Mouse (Mus musculus): Measurements from ENCODE around the gene Psma6. TPM values are rescaled to one million over a fixed set of nuclear protein-coding genes. Genes with fewer than 3 reads are reported as not detected.
A peak's percentile ranks its signal among the peaks of the same experiment; 100 is the strongest.

Psma6 gene
- polyA plus RNA-seq, 1 experiment: 119 TPM

DNA sequence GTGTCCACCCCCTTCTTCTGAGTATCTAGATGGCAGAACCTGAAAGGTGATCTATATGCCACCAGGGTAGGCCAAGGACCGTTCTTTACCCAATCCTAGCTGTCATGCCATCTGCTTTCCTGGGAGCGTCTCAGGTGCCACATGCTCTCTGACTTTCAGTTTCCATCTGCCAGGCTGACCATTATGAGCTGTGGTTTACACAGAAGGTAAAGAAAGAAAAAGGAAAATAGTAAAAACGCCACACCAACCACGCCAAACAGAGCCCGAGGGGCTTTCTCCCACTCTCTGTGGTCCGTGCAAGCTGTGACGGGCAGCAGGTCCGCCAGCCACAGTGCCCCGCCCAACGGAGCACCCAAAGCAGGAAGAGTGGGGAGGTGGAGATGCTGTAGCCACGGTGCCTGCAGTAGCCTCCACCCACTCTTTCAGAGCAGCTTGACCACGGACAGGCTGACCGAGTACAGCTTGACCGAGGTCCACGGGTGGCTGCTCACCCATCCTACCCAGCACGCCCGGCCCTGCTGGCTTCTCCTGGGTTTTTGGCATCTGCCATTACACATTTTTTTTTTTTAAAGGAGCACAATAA, 81.5 kb downstream of the Psma6 start:
- TF ChIP-seq POLR2A (IDR thresholded peaks at IDR 0.05; ENCODE audit: borderline replicate concordance, control insufficient read depth, low read depth, low read length): peak; percentile 75; the same call in 1 of the 2 replicates
- no peak for TF ChIP-seq CTCF (IDR thresholded peaks at IDR 0.05; ENCODE audit: control insufficient read depth, insufficient read depth, low read length)
- Histone ChIP-seq H3K27ac (ENCODE audit: control insufficient read depth, insufficient read depth, low read depth, low read length, poor library complexity) (peak overlapping the region; percentile 72), H3K4me1 (ENCODE audit: control insufficient read depth, insufficient read depth, low read length) (peaks cover 13% of the 10 kb centered on the region), H3K4me3 (replicated peaks; ENCODE audit: control insufficient read depth, low read depth, low read length) (peak overlapping the region; percentile 68)
- 11% methylated on average over 17 of the region's 17 CpGs for WGBS

DNA sequence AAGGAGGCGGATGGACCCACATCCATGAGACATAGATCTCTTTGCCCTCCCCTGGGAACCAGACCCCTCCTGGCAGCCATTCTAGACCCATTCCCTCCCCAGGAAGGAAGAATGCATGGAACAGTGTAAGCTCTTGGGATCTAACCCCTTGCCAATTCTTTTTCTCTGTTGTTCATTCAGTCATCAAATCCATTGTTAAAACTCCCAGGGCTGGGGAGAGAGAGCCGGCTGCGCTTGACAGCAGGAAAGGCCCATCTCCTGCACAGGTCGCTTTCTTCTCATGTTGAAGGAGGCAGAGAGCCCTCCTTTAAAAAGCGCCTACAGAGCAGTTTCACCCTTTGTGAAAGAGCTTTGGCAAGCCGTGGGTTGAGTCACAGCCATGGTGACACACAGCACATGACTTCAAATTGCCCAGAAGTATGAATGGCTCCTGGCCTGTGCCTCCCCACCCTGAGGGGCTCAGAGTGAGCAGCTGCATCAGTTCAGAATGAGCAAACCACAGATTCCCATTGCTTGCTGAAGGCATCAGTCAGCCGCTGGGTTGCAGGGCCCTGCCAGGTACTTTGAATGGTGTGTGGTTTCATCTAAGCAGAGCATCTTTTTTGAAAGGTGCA, 82.2 kb downstream of the Psma6 start:
- TF ChIP-seq POLR2A (IDR thresholded peaks at IDR 0.05; ENCODE audit: borderline replicate concordance, control insufficient read depth, low read depth, low read length): no peak
- TF ChIP-seq CTCF (IDR thresholded peaks at IDR 0.05; ENCODE audit: control insufficient read depth, insufficient read depth, low read length): no peak
- Histone ChIP-seq H3K4me1 (ENCODE audit: control insufficient read depth, insufficient read depth, low read length) (peaks cover 13% of the 10 kb centered on the region), H3K27ac (ENCODE audit: control insufficient read depth, insufficient read depth, low read depth, low read length, poor library complexity) (peak overlapping the region; percentile 72), H3K4me3 (replicated peaks; ENCODE audit: control insufficient read depth, low read depth, low read length) (no peak overlapping the region)
- 52% methylated on average over 7 of the region's 7 CpGs for WGBS

DNA sequence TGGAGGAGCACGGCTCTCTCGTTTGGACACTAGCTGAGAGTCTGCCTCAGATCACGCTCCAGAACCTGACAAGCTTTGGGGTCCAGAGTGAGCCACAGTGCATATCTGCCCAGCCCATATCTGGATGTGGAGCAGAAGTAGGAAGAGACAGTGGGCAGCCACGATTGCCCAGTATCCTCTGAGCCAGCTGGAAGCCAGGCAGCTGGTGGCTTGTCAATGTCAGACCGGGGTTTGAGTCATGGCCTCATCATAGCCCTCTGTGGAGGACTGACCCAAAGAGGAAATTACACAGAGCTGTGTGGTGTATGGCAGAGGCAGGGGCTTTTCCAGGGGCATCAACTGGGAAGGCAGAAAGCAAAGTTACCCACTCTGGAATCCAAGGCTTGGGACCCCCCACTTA, 82.8 kb downstream of the Psma6 start:
- Histone ChIP-seq H3K27ac (ENCODE audit: control insufficient read depth, insufficient read depth, low read depth, low read length, poor library complexity) (peak overlapping the region; percentile 72), H3K4me1 (ENCODE audit: control insufficient read depth, insufficient read depth, low read length) (peaks cover 13% of the 10 kb centered on the region), H3K4me3 (replicated peaks; ENCODE audit: control insufficient read depth, low read depth, low read length) (no peak overlapping the region)
- WGBS: 38% methylated on average over 5 of the region's 5 CpGs
- TF ChIP-seq POLR2A (IDR thresholded peaks at IDR 0.05; ENCODE audit: borderline replicate concordance, control insufficient read depth, low read depth, low read length) (no peak), CTCF (IDR thresholded peaks at IDR 0.05; ENCODE audit: control insufficient read depth, insufficient read depth, low read length) (no peak)

DNA sequence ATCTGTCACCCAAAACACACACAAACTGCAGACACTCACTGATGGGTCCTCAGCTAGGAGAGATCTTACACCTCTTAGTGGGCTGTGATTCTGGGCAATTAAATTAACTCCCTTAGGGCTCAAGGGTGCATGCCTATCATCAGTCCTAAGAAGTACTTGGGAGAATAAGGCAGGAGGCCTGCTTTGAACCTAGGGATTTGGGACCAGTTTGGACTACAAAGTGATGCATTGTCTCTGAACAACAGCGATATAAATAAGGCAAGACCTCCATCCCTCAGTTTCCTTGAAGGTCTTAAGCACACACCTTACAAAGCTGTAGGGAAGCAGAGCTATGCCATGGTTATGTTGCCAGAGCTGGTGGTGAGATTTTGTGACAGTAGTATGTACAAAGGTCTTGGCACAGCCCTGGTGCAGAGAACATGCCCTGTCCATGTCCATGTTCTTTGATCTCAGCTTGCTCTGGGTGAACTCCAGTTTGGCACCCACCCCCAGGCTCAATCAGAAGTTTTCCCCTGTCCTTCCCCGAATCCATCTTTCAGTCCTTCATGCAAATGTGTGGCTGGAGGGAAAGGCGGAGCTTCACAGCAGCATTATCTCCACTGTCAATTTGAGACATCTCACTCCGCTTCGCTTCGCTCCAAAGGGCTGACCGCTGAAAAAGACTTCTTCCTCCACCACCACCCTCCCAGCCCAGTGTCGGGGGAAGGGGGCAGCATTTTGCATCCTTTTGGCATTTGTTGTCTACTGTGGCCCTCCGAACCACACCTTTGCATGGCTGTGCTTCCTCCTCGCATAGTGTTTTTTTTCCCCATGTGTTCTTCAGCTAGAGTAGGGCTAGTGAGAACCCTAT, 83.5 kb downstream of the Psma6 start:
- 77% methylated on average over 10 of the region's 10 CpGs for WGBS
- Histone ChIP-seq H3K27ac (ENCODE audit: control insufficient read depth, insufficient read depth, low read depth, low read length, poor library complexity) (peak overlapping the region; percentile 72; the same call in 1 of the 2 replicates), H3K4me1 (ENCODE audit: control insufficient read depth, insufficient read depth, low read length) (peaks cover 13% of the 10 kb centered on the region), H3K4me3 (replicated peaks; ENCODE audit: control insufficient read depth, low read depth, low read length) (no peak overlapping the region)
- no peak for TF ChIP-seq CTCF (IDR thresholded peaks at IDR 0.05; ENCODE audit: control insufficient read depth, insufficient read depth, low read length)
- TF ChIP-seq POLR2A (IDR thresholded peaks at IDR 0.05; ENCODE audit: borderline replicate concordance, control insufficient read depth, low read depth, low read length): no peak

Other genes with a start within 250 kb of the Psma6 start
- gene Srp54b, start 229.1 kb upstream of the Psma6 start, polyA plus RNA-seq (2011; ENCODE audit: insufficient read depth, insufficient read length, low replicate concordance, missing spikeins): 3.1 and 4.9 TPM in 2 replicates
- not detected in 2 replicates for gene 1700047I17Rik2, start 184.6 kb upstream of the Psma6 start, polyA plus RNA-seq (2011; ENCODE audit: insufficient read depth, insufficient read length, low replicate concordance, missing spikeins)
- 15.9 and 20.3 TPM in 2 replicates for gene Srp54c, start 154.1 kb upstream of the Psma6 start, polyA plus RNA-seq (2011; ENCODE audit: insufficient read depth, insufficient read length, low replicate concordance, missing spikeins)
- gene 1110008L16Rik, start 84.6 kb upstream of the Psma6 start, polyA plus RNA-seq (2011; ENCODE audit: insufficient read depth, insufficient read length, low replicate concordance, missing spikeins): 5.7 and 7.9 TPM in 2 replicates
- 9.0 and 11.2 TPM in 2 replicates for gene Ppp2r3c, start 81.2 kb upstream of the Psma6 start, polyA plus RNA-seq (2011; ENCODE audit: insufficient read depth, insufficient read length, low replicate concordance, missing spikeins)
- 51.8 and 91.0 TPM in 2 replicates for gene Nfkbia, start 108.4 kb downstream of the Psma6 start, polyA plus RNA-seq (2011; ENCODE audit: insufficient read depth, insufficient read length, low replicate concordance, missing spikeins)
- not detected in 2 replicates for gene Aldoart2, start 181.0 kb downstream of the Psma6 start, polyA plus RNA-seq (2011; ENCODE audit: insufficient read depth, insufficient read length, low replicate concordance, missing spikeins)
- gene Insm2, start 215.2 kb downstream of the Psma6 start, polyA plus RNA-seq (2011; ENCODE audit: insufficient read depth, insufficient read length, low replicate concordance, missing spikeins): not detected in 2 replicates